Mouse (Mus musculus): ENCODE measurements around the gene Dao. TPM values are rescaled to one million over a fixed set of nuclear protein-coding genes. Genes with fewer than 3 reads are reported as not detected.

The Dao gene
- total RNA-seq, 4 experiments from 2014 or later = not detected

- no peak for DNase-seq (ENCODE audit: low spot score in 2 of 2)
Measured at GRCm38 (mm10) chr5:114024885-114025284, 21.4 kb downstream of the Dao start.

GRCm38 (mm10) chr5:114027217-114027944 lies 23.9 kb downstream of the Dao start:
- DNase-seq (ENCODE audit: low spot score in 2 of 2) = no peak

GRCm38 (mm10) chr5:114028111-114028510 lies 24.6 kb downstream of the Dao start:
- DNase-seq (ENCODE audit: low spot score in 2 of 2) = no peak

- no peak for DNase-seq (ENCODE audit: low spot score in 2 of 2)
Measured at GRCm38 (mm10) chr5:114030652-114031051, 27.1 kb downstream of the Dao start.

GRCm38 (mm10) chr5:114032161-114032763 lies 28.8 kb downstream of the Dao start:
- no peak for DNase-seq (ENCODE audit: low spot score in 2 of 2)

GRCm38 (mm10) chr5:114034393-114034792 lies 30.9 kb downstream of the Dao start:
- DNase-seq (ENCODE audit: low spot score in 2 of 2) = no peak

- DNase-seq (ENCODE audit: low spot score in 2 of 2) = no peak
Measured at GRCm38 (mm10) chr5:114035111-114035510, 31.6 kb downstream of the Dao start.

GRCm38 (mm10) chr5:114040508-114040907 lies 37.0 kb downstream of the Dao start:
- no peak for DNase-seq (ENCODE audit: low spot score in 2 of 2)

GRCm38 (mm10) chr5:114040911-114041310 lies 37.4 kb downstream of the Dao start:
- no peak for DNase-seq (ENCODE audit: low spot score in 2 of 2)

GRCm38 (mm10) chr5:114041327-114041930 lies 37.9 kb downstream of the Dao start:
- DNase-seq (ENCODE audit: low spot score in 2 of 2) = no peak

- DNase-seq (ENCODE audit: low spot score in 2 of 2) = no peak
Measured at GRCm38 (mm10) chr5:114043800-114044199, 40.3 kb downstream of the Dao start.

GRCm38 (mm10) chr5:114045134-114045533 lies 41.6 kb downstream of the Dao start:
- DNase-seq (ENCODE audit: low spot score in 2 of 2) = no peak

GRCm38 (mm10) chr5:114046151-114046550 lies 42.6 kb downstream of the Dao start:
- DNase-seq (ENCODE audit: low spot score in 2 of 2) = no peak

- no peak for DNase-seq (ENCODE audit: low spot score in 2 of 2)
Measured at GRCm38 (mm10) chr5:114046604-114047003, 43.1 kb downstream of the Dao start.

- no peak for DNase-seq (ENCODE audit: low spot score in 2 of 2)
Measured at GRCm38 (mm10) chr5:114047182-114047581, 43.7 kb downstream of the Dao start.

GRCm38 (mm10) chr5:114048731-114049308 lies 45.3 kb downstream of the Dao start:
- no peak for DNase-seq (ENCODE audit: low spot score in 2 of 2)

GRCm38 (mm10) chr5:114052246-114052761 lies 48.8 kb downstream of the Dao start:
- peak; percentile 38 to 50 for DNase-seq (ENCODE audit: low spot score in 2 of 2)

GRCm38 (mm10) chr5:114057129-114057731 lies 53.7 kb downstream of the Dao start:
- DNase-seq (ENCODE audit: low spot score in 2 of 2) = no peak

GRCm38 (mm10) chr5:114061675-114062074 lies 58.2 kb downstream of the Dao start:
- DNase-seq (ENCODE audit: low spot score in 2 of 2) = no peak

GRCm38 (mm10) chr5:114063958-114064357 lies 60.5 kb downstream of the Dao start:
- DNase-seq (ENCODE audit: low spot score in 2 of 2) = no peak

GRCm38 (mm10) chr5:114065161-114065560 lies 61.7 kb downstream of the Dao start, which contains the start of gene Usp30:
Gene Usp30 (plus strand): TSS chr5:114065461.
- DNase-seq (ENCODE audit: low spot score in 2 of 2) = no peak

GRCm38 (mm10) chr5:114066601-114067000 lies 63.1 kb downstream of the Dao start:
- DNase-seq (ENCODE audit: low spot score in 2 of 2) = no peak

Data from gastrocnemius, adult 8-10 months (tissue).